Comparison of ENCODE assay signal across 10 mouse cellular contexts in the genomic region with DNA sequence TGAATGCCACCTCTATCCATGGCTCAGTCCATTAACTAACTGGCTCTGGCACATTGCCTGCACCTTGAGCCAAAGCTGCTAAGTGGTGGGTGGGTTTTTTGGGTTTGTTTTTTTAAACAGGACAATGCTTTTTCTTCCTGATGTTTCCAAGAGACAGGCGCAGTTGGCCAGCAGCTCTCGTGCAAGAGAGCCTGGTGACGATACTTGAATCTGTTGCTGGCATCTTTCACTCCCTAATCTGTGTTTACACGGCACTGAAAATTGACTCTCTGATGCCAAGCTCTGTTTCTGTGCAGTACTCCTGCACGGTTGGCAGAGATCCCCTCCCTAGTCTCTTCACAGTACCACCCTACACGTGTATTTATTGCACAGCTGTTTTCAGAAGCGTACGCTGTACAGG. TPM values are rescaled to one million over a fixed set of nuclear protein-coding genes. Genes with fewer than 3 reads are reported as not detected.
DNase-seq lines count a peak whose midpoint lies in the region; ATAC-seq and TF ChIP-seq lines count a peak whose summit lies in the region.
"Had no signal": no experiment of that assay in that cellular context is flagged by ENCODE, and none has a peak within 500 bp of the region (broad histone marks: within the 10 kb centered on the region; RNA-seq: fewer than 3 reads in every experiment).

No protein-coding gene starts in this region.

- H3K9me3 ChIP-seq in kidney, postnatal 0 days (replicated peaks; ENCODE audit: low read length), result no peaks in the 10 kb centered on the region
- H3K9me3 ChIP-seq in lung, embryonic 14.5 days (ENCODE audit: low read depth, low read length), result no peaks in the 10 kb centered on the region
- no peaks in the 10 kb centered on the region for H3K9me3 ChIP-seq in intestine, postnatal 0 days (ENCODE audit: control insufficient read depth)

- no peak for TF ChIP-seq CTCF in kidney, postnatal 0 days (IDR thresholded peaks at IDR 0.05; ENCODE audit: low read depth)
- TF ChIP-seq CTCF in lung, embryonic 14.5 days (IDR thresholded peaks at IDR 0.05; ENCODE audit: low read depth), result no peak
- TF ChIP-seq CTCF in intestine, postnatal 0 days (IDR thresholded peaks at IDR 0.05; ENCODE audit: low read depth), result no peak

- WGBS in kidney, postnatal 0 days, result 42% methylated on average over 8 of the region's 8 CpGs
- WGBS in lung, embryonic 14.5 days, result 48% methylated on average over 8 of the region's 8 CpGs
- 48% methylated on average over 8 of the region's 8 CpGs for WGBS in intestine, postnatal 0 days

- DNase-seq in kidney, postnatal 0 days (ENCODE audit: low spot score), result peak; percentile 81
- DNase-seq in kidney, adult 18-20 months, result no peak
- peak; percentile 43 for DNase-seq in cerebellum, adult 9-10 months
- peak; percentile 16 to 37 for DNase-seq in heart, postnatal 14 days
- DNase-seq in lung, embryonic 14.5 days, result peak; percentile 46
- DNase-seq in embryo, embryonic 10.5 days (ENCODE audit: low spot score), result no peak
- no peak for DNase-seq in thymus, postnatal 10 days (ENCODE audit: low spot score in 2 of 2)

- no peak overlapping the region for H3K9ac ChIP-seq in kidney, postnatal 0 days (ENCODE audit: low read depth, low read length)
- no peak overlapping the region for H3K9ac ChIP-seq in lung, embryonic 14.5 days
- no peak overlapping the region for H3K9ac ChIP-seq in intestine, postnatal 0 days (ENCODE audit: low read depth, low read length)
- H3K9ac ChIP-seq: liver, embryonic 14.5 days had no signal

- no peaks in the 10 kb centered on the region for H3K4me1 ChIP-seq in kidney, postnatal 0 days (replicated peaks; ENCODE audit: insufficient read depth, low read length)
- no peaks in the 10 kb centered on the region for H3K4me1 ChIP-seq in lung, embryonic 14.5 days (ENCODE audit: insufficient read depth)
- H3K4me1 ChIP-seq in intestine, postnatal 0 days (replicated peaks; ENCODE audit: control insufficient read depth, insufficient read depth, low read length), result no peaks in the 10 kb centered on the region

- H3K4me3 ChIP-seq in kidney, postnatal 0 days (replicated peaks; ENCODE audit: low read depth, low read length), result no peak overlapping the region
- H3K4me3 ChIP-seq in lung, embryonic 14.5 days (ENCODE audit: low read depth, low read length), result no peak overlapping the region
- H3K4me3 ChIP-seq in intestine, postnatal 0 days (ENCODE audit: low read depth, low read length), result no peak overlapping the region

- intact Hi-C loops in heart, postnatal 14 days (cut with DNase I), result no loop called here

- no peak overlapping the region for H3K4me2 ChIP-seq in kidney, postnatal 0 days (ENCODE audit: low read length)
- H3K4me2 ChIP-seq in lung, embryonic 14.5 days, result no peak overlapping the region
- H3K4me2 ChIP-seq in intestine, postnatal 0 days (replicated peaks; ENCODE audit: low read depth), result no peak overlapping the region

- ATAC-seq in kidney, postnatal 0 days (replicated peaks; ENCODE audit: low FRiP score, low read depth), result no peak
- ATAC-seq in lung, embryonic 14.5 days (ENCODE audit: insufficient read depth), result no peak
- ATAC-seq in intestine, postnatal 0 days, result no peak

- no peaks in the 10 kb centered on the region for H3K27me3 ChIP-seq in kidney, postnatal 0 days (ENCODE audit: insufficient read depth, low read length)
- H3K27me3 ChIP-seq in lung, embryonic 14.5 days (ENCODE audit: insufficient read depth, low read length), result no peaks in the 10 kb centered on the region
- no peaks in the 10 kb centered on the region for H3K27me3 ChIP-seq in intestine, postnatal 0 days (replicated peaks; ENCODE audit: control insufficient read depth, insufficient read depth, low read length)

- H3K36me3 ChIP-seq in kidney, postnatal 0 days (ENCODE audit: insufficient read depth, low read length), result no peaks in the 10 kb centered on the region
- H3K36me3 ChIP-seq in lung, embryonic 14.5 days (ENCODE audit: insufficient read depth), result no peaks in the 10 kb centered on the region
- H3K36me3 ChIP-seq in intestine, postnatal 0 days (ENCODE audit: control insufficient read depth, insufficient read depth), result 0 out of 2 replicates have a peak, but pooled peaks cover 2% of the 10 kb centered on the region

- H3K27ac ChIP-seq in kidney, postnatal 0 days, result no peak overlapping the region
- H3K27ac ChIP-seq in lung, embryonic 14.5 days (ENCODE audit: low read depth), result no peak overlapping the region
- no peak overlapping the region for H3K27ac ChIP-seq in intestine, postnatal 0 days (ENCODE audit: low read depth, low read length)
- H3K27ac ChIP-seq: liver, embryonic 14.5 days had no signal

RNA-seq across cellular contexts. Expression of a gene that starts 56.3 kb away (rescaled TPM):
- polyA plus RNA-seq in kidney, postnatal 0 days (2015; fragmentation: Nextera tagmentation; extraction: Ambion mirVana), result 0.22 TPM in 1 of 2 replicates, not detected in the other
- not detected for total RNA-seq in heart, postnatal 14 days (2021)
- 0.22 and 0.33 TPM in 2 replicates for polyA plus RNA-seq in lung, embryonic 14.5 days (2014; fragmentation: Nextera tagmentation; extraction: Ambion mirVana)
- 0.24 and 0.26 TPM in 2 replicates for polyA plus RNA-seq in intestine, postnatal 0 days (2015; fragmentation: Nextera tagmentation; extraction: Ambion mirVana)
- polyA plus RNA-seq: stomach, embryonic 14.5 days had no signal

Comparison
In these comparisons a context has a peak if more than half of its experiments do, and no peak if none do; other contexts are left out.
1. DNase-seq: peak in kidney, postnatal 0 days (single experiment), cerebellum, adult 9-10 months (single experiment), heart, postnatal 14 days (2 of 2) and lung, embryonic 14.5 days (single experiment); none in kidney, adult 18-20 months (single experiment), embryo, embryonic 10.5 days (single experiment) and thymus, postnatal 10 days (0 of 2).